Mouse (Mus musculus): Measurements from ENCODE around the gene Cyb5d1. TPM values are rescaled to one million over a fixed set of nuclear protein-coding genes. Genes with fewer than 3 reads are reported as not detected.

Gene Cyb5d1
- polyA plus RNA-seq, 1 experiment: 40.2 TPM

GRCm38 (mm10) chr11:69346441-69346840 lies 49.0 kb downstream of the Cyb5d1 start:
- 87% methylated on average over 24 of the region's 26 CpGs for WGBS
- DNase-seq: no peak
- Histone ChIP-seq H3K27me3 (ENCODE audit: control insufficient read depth, insufficient read depth, low read length) (no peaks in the 10 kb centered on the region), H3K4me1 (ENCODE audit: control insufficient read depth, insufficient read depth, low read length) (no peaks in the 10 kb centered on the region; the same call in 1 of the 2 replicates), H3K27ac (ENCODE audit: insufficient read depth, low read length) (no peak overlapping the region), H3K4me3 (replicated peaks; ENCODE audit: insufficient read depth, low read depth, low read length) (no peak overlapping the region)
- no peak for TF ChIP-seq POLR2A (IDR thresholded peaks at IDR 0.05; ENCODE audit: borderline replicate concordance, insufficient read depth, low read length)
- no peak for TF ChIP-seq CTCF (IDR thresholded peaks at IDR 0.05; ENCODE audit: borderline replicate concordance, insufficient read depth, low read depth, low read length)

Other genes with a start within 250 kb of the Cyb5d1 start
- gene Alox12b, start 238.6 kb downstream of the Cyb5d1 start, polyA plus RNA-seq (2012; rRNA removed): 0.59 and 0.60 TPM in 2 replicates
- 5.2 and 5.5 TPM in 2 replicates for gene Alox8, start 197.8 kb downstream of the Cyb5d1 start, polyA plus RNA-seq (2012; rRNA removed)
- gene Gucy2e, start 158.6 kb downstream of the Cyb5d1 start, polyA plus RNA-seq (2012; rRNA removed): 1.4 and 1.8 TPM in 2 replicates
- gene Cntrob, start 71.9 kb downstream of the Cyb5d1 start, polyA plus RNA-seq (2012; rRNA removed): 22.0 and 23.0 TPM in 2 replicates
- 81.4 and 83.6 TPM in 2 replicates for gene Trappc1, start 71.7 kb downstream of the Cyb5d1 start, polyA plus RNA-seq (2012; rRNA removed)
- gene Kcnab3, start 69.4 kb downstream of the Cyb5d1 start, polyA plus RNA-seq (2012; rRNA removed): 93.6 and 117 TPM in 2 replicates
- gene Rnf227, start 55.2 kb downstream of the Cyb5d1 start, polyA plus RNA-seq (2012; rRNA removed): 130 and 135 TPM in 2 replicates
- gene Chd3, start 26.2 kb downstream of the Cyb5d1 start, polyA plus RNA-seq (2012; rRNA removed): 111 and 115 TPM in 2 replicates
- gene Naa38, start 144 bp downstream of the Cyb5d1 start, polyA plus RNA-seq (2012; rRNA removed): 193 and 200 TPM in 2 replicates
- gene Tmem88, start 2.6 kb upstream of the Cyb5d1 start, polyA plus RNA-seq (2012; rRNA removed): 5.7 and 6.0 TPM in 2 replicates
- 14.0 and 16.5 TPM in 2 replicates for gene Kdm6b, start 18.0 kb upstream of the Cyb5d1 start, polyA plus RNA-seq (2012; rRNA removed)
- 0.55 and 0.69 TPM in 2 replicates for gene Dnah2, start 153.5 kb upstream of the Cyb5d1 start, polyA plus RNA-seq (2012; rRNA removed)
- gene Efnb3, start 164.6 kb upstream of the Cyb5d1 start, polyA plus RNA-seq (2012; rRNA removed): 84.8 and 104 TPM in 2 replicates
- gene Wrap53, start 184.6 kb upstream of the Cyb5d1 start, polyA plus RNA-seq (2012; rRNA removed): 18.6 and 18.8 TPM in 2 replicates
- 34.7 and 35.6 TPM in 2 replicates for gene Trp53, start 184.7 kb upstream of the Cyb5d1 start, polyA plus RNA-seq (2012; rRNA removed)
- 890 and 950 TPM in 2 replicates for gene Atp1b2, start 210.3 kb upstream of the Cyb5d1 start, polyA plus RNA-seq (2012; rRNA removed)
- 0.11 TPM in 2 replicates for gene Shbg, start 222.3 kb upstream of the Cyb5d1 start, polyA plus RNA-seq (2012; rRNA removed)
- gene Sat2, start 226.4 kb upstream of the Cyb5d1 start, polyA plus RNA-seq (2012; rRNA removed): 32.4 and 33.5 TPM in 2 replicates
- 176 and 183 TPM in 2 replicates for gene Fxr2, start 237.4 kb upstream of the Cyb5d1 start, polyA plus RNA-seq (2012; rRNA removed)